ENCODE assay signal across 14 mouse cellular contexts in the genomic region with DNA sequence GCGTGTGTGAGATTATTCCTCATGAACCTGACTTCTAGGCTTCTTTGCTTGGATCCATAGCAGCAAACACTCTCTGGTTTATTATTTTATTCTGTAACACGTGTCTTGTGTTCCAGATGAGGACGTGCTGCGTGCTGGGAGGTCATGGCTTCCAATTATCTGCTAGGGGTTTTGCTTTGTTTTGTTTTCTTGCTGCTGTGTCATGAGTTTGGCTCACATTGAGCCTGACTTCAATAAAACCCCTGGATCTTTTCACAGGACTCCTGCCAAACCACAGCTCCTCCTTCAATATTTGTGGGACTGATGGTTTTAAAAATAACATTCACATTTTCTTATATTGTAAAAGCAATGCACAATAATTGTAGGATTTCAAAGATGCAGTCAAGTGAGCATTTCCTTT. TPM values are rescaled to one million over a fixed set of nuclear protein-coding genes. Genes with fewer than 3 reads are reported as not detected.
DNase-seq lines count a peak whose midpoint lies in the region; ATAC-seq and TF ChIP-seq lines count a peak whose summit lies in the region.
"Had no signal": no experiment of that assay in that cellular context is flagged by ENCODE, and none has a peak within 500 bp of the region (broad histone marks: within the 10 kb centered on the region; RNA-seq: fewer than 3 reads in every experiment).

No protein-coding gene starts in this region.

- H3K4me3 ChIP-seq in limb, embryonic 14.5 days (replicated peaks; ENCODE audit: low read length): no peak overlapping the region
- H3K4me3 ChIP-seq in limb, embryonic 10.5 days: no peak overlapping the region
- H3K4me3 ChIP-seq in kidney, embryonic 16.5 days (ENCODE audit: low read length): no peak overlapping the region
- H3K4me3 ChIP-seq in cerebellum, adult 2 months (replicated peaks; ENCODE audit: insufficient read depth, low read depth, low read length): no peak overlapping the region
- H3K4me3 ChIP-seq: embryonic facial prominence, embryonic 12.5 days; heart, embryonic 13.5 days; limb, embryonic 12.5 days had no signal

- H3K9me3 ChIP-seq in limb, embryonic 14.5 days (ENCODE audit: control insufficient read depth, low read length): no peaks in the 10 kb centered on the region
- no peaks in the 10 kb centered on the region for H3K9me3 ChIP-seq in limb, embryonic 10.5 days (replicated peaks)
- H3K9me3 ChIP-seq in kidney, embryonic 16.5 days (ENCODE audit: low read length): peaks cover 10% of the 10 kb centered on the region; the same call in 1 of the 2 replicates
- H3K9me3 ChIP-seq: embryonic facial prominence, embryonic 12.5 days; limb, embryonic 12.5 days had no signal

- no peaks in the 10 kb centered on the region for H3K4me1 ChIP-seq in limb, embryonic 14.5 days (ENCODE audit: control insufficient read depth, insufficient read depth, low read length)
- no peaks in the 10 kb centered on the region for H3K4me1 ChIP-seq in limb, embryonic 10.5 days
- H3K4me1 ChIP-seq in kidney, embryonic 16.5 days (ENCODE audit: insufficient read depth, low read length): no peaks in the 10 kb centered on the region
- H3K4me1 ChIP-seq in cerebellum, adult 2 months (ENCODE audit: control insufficient read depth, insufficient read depth, low read length): no peaks in the 10 kb centered on the region
- H3K4me1 ChIP-seq: embryonic facial prominence, embryonic 12.5 days; limb, embryonic 12.5 days had no signal

- H3K9ac ChIP-seq in limb, embryonic 14.5 days (ENCODE audit: low read depth, low read length, severe bottlenecking): no peak overlapping the region
- no peak overlapping the region for H3K9ac ChIP-seq in kidney, embryonic 16.5 days (replicated peaks; ENCODE audit: low read length)
- H3K9ac ChIP-seq: embryonic facial prominence, embryonic 12.5 days; forebrain, postnatal 0 days; heart, embryonic 13.5 days; limb, embryonic 12.5 days had no signal

- H3K27ac ChIP-seq in limb, embryonic 14.5 days (replicated peaks; ENCODE audit: low read depth, low read length): no peak overlapping the region
- H3K27ac ChIP-seq in limb, embryonic 10.5 days: no peak overlapping the region
- peak overlapping the region; percentile 65; the same call in 1 of the 2 replicates for H3K27ac ChIP-seq in kidney, embryonic 16.5 days (ENCODE audit: low read length)
- no peak overlapping the region for H3K27ac ChIP-seq in cerebellum, adult 2 months (ENCODE audit: insufficient read depth, low read length)
- H3K27ac ChIP-seq: embryonic facial prominence, embryonic 12.5 days; heart, embryonic 13.5 days; limb, embryonic 12.5 days had no signal

- H3K36me3 ChIP-seq in limb, embryonic 14.5 days (ENCODE audit: control insufficient read depth, insufficient read depth, low read length): no peaks in the 10 kb centered on the region
- H3K36me3 ChIP-seq in limb, embryonic 10.5 days: no peaks in the 10 kb centered on the region
- no peaks in the 10 kb centered on the region for H3K36me3 ChIP-seq in kidney, embryonic 16.5 days (ENCODE audit: insufficient read depth, low read length)
- H3K36me3 ChIP-seq: embryonic facial prominence, embryonic 12.5 days; heart, embryonic 13.5 days; limb, embryonic 12.5 days had no signal

- TF ChIP-seq CTCF in cerebellum, adult 2 months (IDR thresholded peaks at IDR 0.05; ENCODE audit: borderline replicate concordance, insufficient read depth, low read depth, low read length): no peak

- no peak for TF ChIP-seq POLR2A in limb, embryonic 14.5 days (IDR thresholded peaks at IDR 0.05; ENCODE audit: borderline replicate concordance, extremely low read depth, insufficient read depth, insufficient read length)
- no peak for TF ChIP-seq POLR2A in cerebellum, adult 2 months (IDR thresholded peaks at IDR 0.05; ENCODE audit: borderline replicate concordance, insufficient read depth, low read length)

- DNase-seq in limb, embryonic 14.5 days (ENCODE audit: low spot score): peak; percentile 59
- no peak for DNase-seq in limb, embryonic 10.5 days (ENCODE audit: low spot score)
- DNase-seq in Muller cell, postnatal 12 days (ENCODE audit: inconsistent ontology term): peak; percentile 27
- DNase-seq in adipocyte (ENCODE audit: low spot score): peak; percentile 85
- DNase-seq in cerebellum, adult 2 months: no peak
- no peak for DNase-seq in layer of hippocampus, adult 18-20 months (ENCODE audit: low spot score in 2 of 2)
- DNase-seq in right cerebral cortex, adult 2 months (ENCODE audit: low spot score in 2 of 2): no peak
- DNase-seq: cerebellum, adult 9-11 months; forebrain, postnatal 0 days; thymus, adult 18-20 months had no signal

- 67% methylated on average over 4 of the region's 4 CpGs for WGBS in limb, embryonic 14.5 days
- 90% methylated on average over 4 of the region's 4 CpGs for WGBS in limb, embryonic 10.5 days
- 53% methylated on average over 4 of the region's 4 CpGs for WGBS in kidney, embryonic 16.5 days
- WGBS in cerebellum, adult 2 months: 43% methylated on average over 4 of the region's 4 CpGs

- no peak overlapping the region for H3K4me2 ChIP-seq in limb, embryonic 14.5 days (replicated peaks; ENCODE audit: low read depth, low read length, severe bottlenecking)
- H3K4me2 ChIP-seq in kidney, embryonic 16.5 days (replicated peaks; ENCODE audit: low read depth, low read length): no peak overlapping the region
- H3K4me2 ChIP-seq: embryonic facial prominence, embryonic 12.5 days; heart, embryonic 13.5 days; limb, embryonic 12.5 days had no signal

- ATAC-seq in limb, embryonic 14.5 days (ENCODE audit: low FRiP score, low read depth): no peak
- ATAC-seq in kidney, embryonic 16.5 days (ENCODE audit: low FRiP score, low TSS enrichment): peak; percentile 42; the same call in 1 of the 2 replicates
- ATAC-seq: forebrain, postnatal 0 days had no signal

- no peaks in the 10 kb centered on the region for H3K27me3 ChIP-seq in limb, embryonic 14.5 days (ENCODE audit: control insufficient read depth, insufficient read depth, low read length)
- no peaks in the 10 kb centered on the region for H3K27me3 ChIP-seq in limb, embryonic 10.5 days (ENCODE audit: low read depth, poor library complexity, severe bottlenecking)
- H3K27me3 ChIP-seq in kidney, embryonic 16.5 days (ENCODE audit: insufficient read depth, low read length): no peaks in the 10 kb centered on the region
- H3K27me3 ChIP-seq in cerebellum, adult 2 months (ENCODE audit: control insufficient read depth, insufficient read depth, low read length): no peaks in the 10 kb centered on the region
- H3K27me3 ChIP-seq: embryonic facial prominence, embryonic 12.5 days; heart, embryonic 13.5 days; limb, embryonic 12.5 days had no signal

RNA-seq across cellular contexts. Expression of a gene that starts 16.6 kb away (rescaled TPM):
- polyA plus RNA-seq in limb, embryonic 14.5 days (2012; rRNA removed): 3.3 and 4.4 TPM in 2 replicates
- polyA plus RNA-seq in limb, embryonic 14.5 days (2014; fragmentation: Nextera tagmentation; extraction: Ambion mirVana): 2.5 and 2.6 TPM in 2 replicates
- 1.7 and 1.9 TPM in 2 replicates for polyA plus RNA-seq in limb, embryonic 10.5 days (2016; fragmentation: Nextera tagmentation; extraction: Ambion mirVana)
- 7.2 and 8.0 TPM in 2 replicates for polyA plus RNA-seq in kidney, embryonic 16.5 days (2015; fragmentation: Nextera tagmentation; extraction: Ambion mirVana)
- 171 and 206 TPM in 2 replicates for polyA plus RNA-seq in cerebellum, adult 2 months (2012; rRNA removed)
- total RNA-seq in layer of hippocampus, adult 18-20 months (2021): 10 to 100 TPM; 98.6 to 100.0 TPM

Comparison
In these comparisons a context has a peak if more than half of its experiments do, and no peak if none do; other contexts are left out.
1. DNase-seq: peak in limb, embryonic 14.5 days (single experiment), Muller cell, postnatal 12 days (single experiment) and adipocyte (single experiment); none in limb, embryonic 10.5 days (single experiment), cerebellum, adult 2 months (0 of 2), layer of hippocampus, adult 18-20 months (0 of 2) and right cerebral cortex, adult 2 months (0 of 2).
2. RNA of a gene that starts 16.6 kb away (polyA plus RNA-seq): 171 to 206 TPM in cerebellum, adult 2 months; 7.2 to 8.0 TPM in kidney, embryonic 16.5 days, 2.5 to 4.4 TPM in limb, embryonic 14.5 days and 1.7 to 1.9 TPM in limb, embryonic 10.5 days; every median in the first group is over 10 times any median in the second.